Mouse (Mus musculus) heart, postnatal 0 days (tissue): ENCODE results near the gene Purb.

Experiments
- CTCF ChIP-seq: IDR thresholded peaks from 2 replicates; pipeline ENCODE4 v1.5.1; 2016; ENCODE audit warnings: antibody characterized with exemption, control low read depth, low read depth
- EP300 ChIP-seq: IDR thresholded peaks from 2 replicates; pipeline ENCODE4 v1.6.1; 2016; ENCODE audit warnings: antibody characterized with exemption, low read depth

DNA sequence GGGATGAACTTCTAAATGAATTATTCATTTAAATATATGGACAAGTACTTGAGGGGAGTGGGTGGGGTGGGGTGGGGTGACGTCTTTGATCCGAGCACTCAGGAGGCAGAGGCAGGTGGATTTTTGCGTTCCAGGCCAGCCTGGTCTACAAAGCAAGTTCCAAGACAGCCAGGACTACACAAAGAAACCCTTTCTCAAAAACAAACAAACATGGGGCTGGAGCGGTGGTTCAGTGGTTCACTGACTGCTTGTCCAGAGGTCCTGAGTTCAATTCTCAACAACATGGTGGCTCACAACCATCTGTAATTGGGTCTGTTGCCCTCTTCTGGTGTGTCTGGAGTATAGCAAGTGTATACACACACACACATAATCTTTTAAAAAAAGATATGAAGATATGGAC, 30.3 kb downstream of the Purb start:
- no peak for TF ChIP-seq CTCF
- no peak for TF ChIP-seq EP300
